Mouse (Mus musculus) liver, embryonic 14.5 days (tissue): ENCODE measurements around the gene Olfr572. TPM values are rescaled to one million over a fixed set of nuclear protein-coding genes. Genes with fewer than 3 reads are reported as not detected.

Experiments
- ATAC-seq: fragments of 200-750 bp; cut with Nextera tagmentation; 2 replicates; pipeline ENCODE4 v1.8.0; 2017; ENCODE audit warnings: moderate number of reproducible peaks, mild to moderate bottlenecking, moderate library complexity; ENCODE audit not compliant: insufficient read depth
- DNase-seq, 3 experiments: peaks; one replicate each; pipeline ENCODE4 v3.0.0-alpha.2; 2012 to 2013; ENCODE audit warnings: low read depth in 3 of 3, low spot score in 3 of 3
- H3K27ac ChIP-seq: fragments of 300-500 bp; sonication (generic); 2 replicates; pipeline ENCODE4 v1.5.1; 2014; ENCODE audit warnings: moderate library complexity, mild to moderate bottlenecking, control low read depth, inconsistent platforms
- H3K27me3 ChIP-seq: fragments of 300-500 bp; sonication (generic); 2 replicates; pipeline ENCODE4 v1.6.1; 2014; ENCODE audit warnings: mild to moderate bottlenecking, low read length, moderate library complexity; ENCODE audit not compliant: control insufficient read depth, insufficient read depth
- H3K36me3 ChIP-seq: fragments of 300-500 bp; sonication (generic); replicated peaks from 2 replicates; pipeline ENCODE4 v1.6.1; 2014; ENCODE audit warnings: low read depth; ENCODE audit not compliant: control insufficient read depth, insufficient read depth
- H3K4me1 ChIP-seq, 2 experiments: fragments of 200-500 bp in 1 of 2; fragments of 300-500 bp in 1 of 2; sonication (generic) in 1 of 2; replicated peaks; 2 replicates each; pipeline ENCODE4 v1.6.1; 2012 to 2014; ENCODE audit warnings: antibody characterized with exemption in 1 of 2, inconsistent platforms in 1 of 2, low read length in 1 of 2; ENCODE audit not compliant: control insufficient read depth in 2 of 2, insufficient read depth in 2 of 2
- H3K4me2 ChIP-seq: fragments of 300-500 bp; sonication (generic); 2 replicates; pipeline ENCODE4 v1.6.1; 2014; ENCODE audit warnings: low read depth, mild to moderate bottlenecking, control low read depth, moderate library complexity
- H3K4me3 ChIP-seq, 2 experiments: fragments of 200-500 bp in 1 of 2; fragments of 300-500 bp in 1 of 2; sonication (generic) in 1 of 2; 2 replicates each; pipeline ENCODE4 v1.5.1; 2012 to 2014; ENCODE audit warnings: low read depth in 2 of 2, low read length in 2 of 2, mild to moderate bottlenecking in 2 of 2, control low read depth in 1 of 2, inconsistent platforms in 1 of 2, moderate library complexity in 1 of 2; ENCODE audit not compliant: insufficient read depth in 1 of 2
- H3K9ac ChIP-seq: fragments of 300-500 bp; sonication (generic); replicated peaks from 2 replicates; pipeline ENCODE4 v1.6.1; 2014; ENCODE audit warnings: mild to moderate bottlenecking, control low read depth, moderate library complexity
- H3K9me3 ChIP-seq: fragments of 300-500 bp; sonication (generic); 2 replicates; pipeline ENCODE4 v1.6.1; 2016; ENCODE audit warnings: low read length, mixed read lengths; ENCODE audit not compliant: control insufficient read depth
- CTCF ChIP-seq: IDR thresholded peaks from 2 replicates; pipeline ENCODE4 v1.5.1; 2016; ENCODE audit warnings: antibody characterized with exemption, low read depth, control low read depth
- EP300 ChIP-seq: IDR thresholded peaks from 2 replicates; pipeline ENCODE4 v1.6.1; 2016; ENCODE audit warnings: antibody characterized with exemption, low read depth
- WGBS: fragments of 180-500 bp; shearing (Covaris S2); extraction: QIAGEN DNeasy Blood & Tissue Kit; methylation state at CpG from one replicate; pipeline ENCODE4 v1.1.7; 2014; ENCODE audit not compliant: insufficient replicate concordance; 5-methylcytosine and 5-hydroxymethylcytosine counted together
- polyA plus RNA-seq, 2 experiments: library from polyadenylated mRNA; depleted of rRNA in 1 of 2; stranded (reverse) in 1 of 2; unstranded in 1 of 2; fragments of >200 nt; fragmentation: Nextera tagmentation in 1 of 2; extraction: Ambion mirVana in 1 of 2; gene quantifications; 2 replicates each; pipeline versions ENCODE4 v1.2.1 to v1.2.3; 2012 to 2014

Olfr572 gene
- polyA plus RNA-seq, 2 experiments, result not detected

- TF ChIP-seq CTCF (no peak), EP300 (no peak)
- Histone ChIP-seq H3K4me3 (no peak overlapping the region), H3K9me3 (no peaks in the 10 kb centered on the region), H3K9ac (no peak overlapping the region), H3K27ac (no peak overlapping the region), H3K36me3 (no peaks in the 10 kb centered on the region), H3K4me2 (no peak overlapping the region), H3K27me3 (no peaks in the 10 kb centered on the region), H3K4me1 (no peaks in the 10 kb centered on the region)
- ATAC-seq, result no peak
- 30% methylated on average over 1 of the region's 1 CpGs for WGBS
- DNase-seq, result no peak
These were observed 50.2 kb downstream of the Olfr572 start for GRCm38 (mm10) chr7:102974399-102974798.

GRCm38 (mm10) chr7:102975843-102976242 is 51.6 kb downstream of the Olfr572 start, which contains the start of gene Olfr577:
TSS of gene Olfr577 (minus strand) at chr7:102975943.
- no peaks in the 10 kb centered on the region for H3K9me3 ChIP-seq
- H3K36me3 ChIP-seq, result no peaks in the 10 kb centered on the region
- H3K4me2 ChIP-seq, result no peak within 1 kb of the TSS
- H3K27ac ChIP-seq, result no peak within 1 kb of the TSS
- H3K9ac ChIP-seq, result no peak within 1 kb of the TSS
- 60% methylated on average over 2 of the region's 2 CpGs for WGBS
- no peak for DNase-seq
- TF ChIP-seq CTCF, result no peak
- no peak for TF ChIP-seq EP300
- H3K4me3 ChIP-seq, result no peak within 1 kb of the TSS
- ATAC-seq, result no peak
- H3K27me3 ChIP-seq, result no peaks in the 10 kb centered on the region
- H3K4me1 ChIP-seq, result no peaks in the 10 kb centered on the region

Other genes with a start within 250 kb of the Olfr572 start
- 1.8 and 2.3 TPM in 2 replicates for gene Trim68, start 237.1 kb upstream of the Olfr572 start, polyA plus RNA-seq (2012; rRNA removed)
- gene Trim68, start 237.1 kb upstream of the Olfr572 start, polyA plus RNA-seq (2014; fragmentation: Nextera tagmentation; extraction: Ambion mirVana), result 0.86 and 1.3 TPM in 2 replicates
- gene Olfr557, start 228.5 kb upstream of the Olfr572 start, polyA plus RNA-seq (2012; rRNA removed), result not detected in 2 replicates
- gene Olfr557, start 228.5 kb upstream of the Olfr572 start, polyA plus RNA-seq (2014; fragmentation: Nextera tagmentation; extraction: Ambion mirVana), result not detected in 2 replicates
- gene Olfr558, start 222.2 kb upstream of the Olfr572 start, polyA plus RNA-seq (2012; rRNA removed), result not detected in 2 replicates
- not detected in 2 replicates for gene Olfr558, start 222.2 kb upstream of the Olfr572 start, polyA plus RNA-seq (2014; fragmentation: Nextera tagmentation; extraction: Ambion mirVana)
- gene Olfr33, start 205.3 kb upstream of the Olfr572 start, polyA plus RNA-seq (2012; rRNA removed), result not detected in 2 replicates
- not detected in 2 replicates for gene Olfr33, start 205.3 kb upstream of the Olfr572 start, polyA plus RNA-seq (2014; fragmentation: Nextera tagmentation; extraction: Ambion mirVana)
- not detected in 2 replicates for gene Olfr559, start 196.9 kb upstream of the Olfr572 start, polyA plus RNA-seq (2012; rRNA removed)
- not detected in 2 replicates for gene Olfr559, start 196.9 kb upstream of the Olfr572 start, polyA plus RNA-seq (2014; fragmentation: Nextera tagmentation; extraction: Ambion mirVana)
- not detected in 2 replicates for gene Olfr560, start 165.0 kb upstream of the Olfr572 start, polyA plus RNA-seq (2012; rRNA removed)
- gene Olfr560, start 165.0 kb upstream of the Olfr572 start, polyA plus RNA-seq (2014; fragmentation: Nextera tagmentation; extraction: Ambion mirVana), result not detected in 2 replicates
- gene Olfr78, start 164.9 kb upstream of the Olfr572 start, polyA plus RNA-seq (2012; rRNA removed), result 0.02 TPM in 2 replicates
- gene Olfr78, start 164.9 kb upstream of the Olfr572 start, polyA plus RNA-seq (2014; fragmentation: Nextera tagmentation; extraction: Ambion mirVana), result not detected in 2 replicates
- not detected in 2 replicates for gene Olfr561, start 153.2 kb upstream of the Olfr572 start, polyA plus RNA-seq (2012; rRNA removed)
- gene Olfr561, start 153.2 kb upstream of the Olfr572 start, polyA plus RNA-seq (2014; fragmentation: Nextera tagmentation; extraction: Ambion mirVana), result not detected in 2 replicates
- gene Olfr564, start 120.9 kb upstream of the Olfr572 start, polyA plus RNA-seq (2012; rRNA removed), result not detected in 2 replicates
- not detected in 2 replicates for gene Olfr564, start 120.9 kb upstream of the Olfr572 start, polyA plus RNA-seq (2014; fragmentation: Nextera tagmentation; extraction: Ambion mirVana)
- gene Olfr566, start 65.6 kb upstream of the Olfr572 start, polyA plus RNA-seq (2012; rRNA removed), result not detected in 2 replicates
- not detected in 2 replicates for gene Olfr566, start 65.6 kb upstream of the Olfr572 start, polyA plus RNA-seq (2014; fragmentation: Nextera tagmentation; extraction: Ambion mirVana)
- gene Olfr568, start 47.3 kb upstream of the Olfr572 start, polyA plus RNA-seq (2012; rRNA removed), result not detected in 2 replicates
- not detected in 2 replicates for gene Olfr568, start 47.3 kb upstream of the Olfr572 start, polyA plus RNA-seq (2014; fragmentation: Nextera tagmentation; extraction: Ambion mirVana)
- not detected in 2 replicates for gene Olfr569, start 33.5 kb upstream of the Olfr572 start, polyA plus RNA-seq (2012; rRNA removed)
- gene Olfr569, start 33.5 kb upstream of the Olfr572 start, polyA plus RNA-seq (2014; fragmentation: Nextera tagmentation; extraction: Ambion mirVana), result not detected in 2 replicates
- gene Olfr570, start 29.8 kb upstream of the Olfr572 start, polyA plus RNA-seq (2012; rRNA removed), result not detected in 2 replicates
- gene Olfr570, start 29.8 kb upstream of the Olfr572 start, polyA plus RNA-seq (2014; fragmentation: Nextera tagmentation; extraction: Ambion mirVana), result not detected in 2 replicates
- not detected in 2 replicates for gene Olfr571, start 6.9 kb upstream of the Olfr572 start, polyA plus RNA-seq (2012; rRNA removed)
- not detected in 2 replicates for gene Olfr571, start 6.9 kb upstream of the Olfr572 start, polyA plus RNA-seq (2014; fragmentation: Nextera tagmentation; extraction: Ambion mirVana)
- not detected in 2 replicates for gene Olfr573-ps1, start 18.2 kb downstream of the Olfr572 start, polyA plus RNA-seq (2012; rRNA removed)
- gene Olfr573-ps1, start 18.2 kb downstream of the Olfr572 start, polyA plus RNA-seq (2014; fragmentation: Nextera tagmentation; extraction: Ambion mirVana), result not detected in 2 replicates
- gene Olfr574, start 24.1 kb downstream of the Olfr572 start, polyA plus RNA-seq (2012; rRNA removed), result not detected in 2 replicates
- not detected in 2 replicates for gene Olfr574, start 24.1 kb downstream of the Olfr572 start, polyA plus RNA-seq (2014; fragmentation: Nextera tagmentation; extraction: Ambion mirVana)
- gene Olfr575, start 34.4 kb downstream of the Olfr572 start, polyA plus RNA-seq (2012; rRNA removed), result 0.01 TPM in 1 of 2 replicates, not detected in the other
- not detected in 2 replicates for gene Olfr575, start 34.4 kb downstream of the Olfr572 start, polyA plus RNA-seq (2014; fragmentation: Nextera tagmentation; extraction: Ambion mirVana)
- gene Olfr576, start 38.3 kb downstream of the Olfr572 start, polyA plus RNA-seq (2012; rRNA removed), result not detected in 2 replicates
- not detected in 2 replicates for gene Olfr576, start 38.3 kb downstream of the Olfr572 start, polyA plus RNA-seq (2014; fragmentation: Nextera tagmentation; extraction: Ambion mirVana)
- gene Olfr577, start 51.5 kb downstream of the Olfr572 start, polyA plus RNA-seq (2012; rRNA removed), result not detected in 2 replicates
- gene Olfr577, start 51.5 kb downstream of the Olfr572 start, polyA plus RNA-seq (2014; fragmentation: Nextera tagmentation; extraction: Ambion mirVana), result not detected in 2 replicates
- not detected in 2 replicates for gene Olfr578, start 64.9 kb downstream of the Olfr572 start, polyA plus RNA-seq (2012; rRNA removed)
- gene Olfr578, start 64.9 kb downstream of the Olfr572 start, polyA plus RNA-seq (2014; fragmentation: Nextera tagmentation; extraction: Ambion mirVana), result not detected in 2 replicates
- not detected in 2 replicates for gene Olfr582, start 113.6 kb downstream of the Olfr572 start, polyA plus RNA-seq (2012; rRNA removed)
- not detected in 2 replicates for gene Olfr582, start 113.6 kb downstream of the Olfr572 start, polyA plus RNA-seq (2014; fragmentation: Nextera tagmentation; extraction: Ambion mirVana)
- gene Olfr583, start 126.9 kb downstream of the Olfr572 start, polyA plus RNA-seq (2012; rRNA removed), result not detected in 2 replicates
- gene Olfr583, start 126.9 kb downstream of the Olfr572 start, polyA plus RNA-seq (2014; fragmentation: Nextera tagmentation; extraction: Ambion mirVana), result not detected in 2 replicates
- gene Olfr584, start 157.5 kb downstream of the Olfr572 start, polyA plus RNA-seq (2012; rRNA removed), result not detected in 2 replicates
- gene Olfr584, start 157.5 kb downstream of the Olfr572 start, polyA plus RNA-seq (2014; fragmentation: Nextera tagmentation; extraction: Ambion mirVana), result not detected in 2 replicates
- gene Olfr585, start 173.3 kb downstream of the Olfr572 start, polyA plus RNA-seq (2012; rRNA removed), result not detected in 2 replicates
- not detected in 2 replicates for gene Olfr585, start 173.3 kb downstream of the Olfr572 start, polyA plus RNA-seq (2014; fragmentation: Nextera tagmentation; extraction: Ambion mirVana)
- gene Olfr586, start 201.2 kb downstream of the Olfr572 start, polyA plus RNA-seq (2012; rRNA removed), result not detected in 2 replicates
- not detected in 2 replicates for gene Olfr586, start 201.2 kb downstream of the Olfr572 start, polyA plus RNA-seq (2014; fragmentation: Nextera tagmentation; extraction: Ambion mirVana)
- not detected in 2 replicates for gene Olfr588-ps1, start 216.5 kb downstream of the Olfr572 start, polyA plus RNA-seq (2012; rRNA removed)
- not detected in 2 replicates for gene Olfr588-ps1, start 216.5 kb downstream of the Olfr572 start, polyA plus RNA-seq (2014; fragmentation: Nextera tagmentation; extraction: Ambion mirVana)
- gene Olfr589, start 231.9 kb downstream of the Olfr572 start, polyA plus RNA-seq (2012; rRNA removed), result not detected in 2 replicates
- gene Olfr589, start 231.9 kb downstream of the Olfr572 start, polyA plus RNA-seq (2014; fragmentation: Nextera tagmentation; extraction: Ambion mirVana), result not detected in 2 replicates